Mouse (Mus musculus) bone marrow macrophage, adult 2 months (primary cell): ENCODE measurements around the gene 2510039O18Rik.

Experiments
- CTCF ChIP-seq: IDR thresholded peaks from 2 replicates; pipeline ENCODE4 v1.5.1; 2012; ENCODE audit warnings: low read depth, mild to moderate bottlenecking, low read length, moderate library complexity
- POLR2A ChIP-seq: IDR thresholded peaks from 2 replicates; pipeline ENCODE4 v1.6.1; 2012; ENCODE audit warnings: mild to moderate bottlenecking, low read depth, low read length, borderline replicate concordance

DNA sequence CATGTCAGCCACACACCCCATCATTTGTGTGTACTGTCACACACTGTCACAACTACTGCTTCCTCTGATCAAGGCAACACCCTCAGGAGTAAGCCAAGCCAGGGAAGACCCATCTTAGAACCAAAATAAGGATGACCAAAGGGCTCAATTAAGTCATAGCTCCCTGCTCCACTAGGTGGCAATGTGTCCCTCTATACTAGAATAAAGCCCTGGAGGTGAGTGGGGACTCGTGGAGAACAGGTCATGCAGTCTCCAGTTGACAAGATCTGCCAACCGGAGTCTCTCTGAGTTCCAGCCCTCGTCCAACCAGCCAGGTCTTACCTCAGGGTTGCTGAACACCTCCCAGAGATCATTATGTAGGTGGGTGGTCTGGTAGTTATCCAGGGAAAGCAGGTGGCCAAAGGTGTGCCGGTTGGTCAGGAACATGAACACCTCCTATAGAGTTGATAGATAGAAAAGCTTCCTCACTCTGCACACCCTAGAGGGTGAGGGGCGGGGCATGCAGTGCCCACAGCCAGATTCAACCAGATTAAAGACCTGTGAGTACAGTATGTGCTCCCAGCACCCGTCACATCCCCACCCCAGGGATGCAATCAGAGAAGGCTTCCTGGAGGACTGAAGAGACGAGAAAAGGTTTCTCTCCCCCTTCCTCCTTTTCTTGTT, 22.1 kb upstream of the 2510039O18Rik start:
- TF ChIP-seq POLR2A (no peak), CTCF (no peak)
